Mouse (Mus musculus) midbrain, embryonic 13.5 days (tissue): Measurements from ENCODE around the gene Gm20795. TPM values are rescaled to one million over a fixed set of nuclear protein-coding genes. Genes with fewer than 3 reads are reported as not detected.
"Not testable (repeated sequence)": the region's sequence is repeated elsewhere in the genome, so short reads cannot be mapped to it uniquely, and the experiment has no call there.

ENCODE experiments used
- ATAC-seq: fragments of 200-750 bp; cut with Nextera tagmentation; 2 replicates; pipeline ENCODE4 v1.8.0; 2017; ENCODE audit warnings: mild to moderate bottlenecking, moderate TSS enrichment, moderate library complexity
- H3K27ac ChIP-seq: fragments of 300-500 bp; sonication (generic); 2 replicates; pipeline ENCODE4 v1.5.1; 2015; ENCODE audit warnings: inconsistent platforms, mild to moderate bottlenecking, moderate library complexity
- H3K27me3 ChIP-seq: fragments of 300-500 bp; sonication (generic); 2 replicates; pipeline ENCODE4 v1.6.1; 2015; ENCODE audit warnings: mild to moderate bottlenecking, inconsistent platforms
- H3K36me3 ChIP-seq: fragments of 300-500 bp; sonication (generic); 2 replicates; pipeline ENCODE4 v1.6.1; 2015; ENCODE audit warnings: mild to moderate bottlenecking, inconsistent platforms
- H3K4me1 ChIP-seq: fragments of 300-500 bp; sonication (generic); replicated peaks from 2 replicates; pipeline ENCODE4 v1.6.1; 2015; ENCODE audit warnings: inconsistent platforms
- H3K4me2 ChIP-seq: fragments of 300-500 bp; sonication (generic); replicated peaks from 2 replicates; pipeline ENCODE4 v1.6.1; 2015; ENCODE audit warnings: moderate library complexity, mild to moderate bottlenecking, inconsistent platforms
- H3K4me3 ChIP-seq: fragments of 300-500 bp; sonication (generic); replicated peaks from 2 replicates; pipeline ENCODE4 v1.5.1; 2015; ENCODE audit warnings: mild to moderate bottlenecking, inconsistent platforms
- H3K9ac ChIP-seq: fragments of 300-500 bp; sonication (generic); replicated peaks from 2 replicates; pipeline ENCODE4 v1.6.1; 2015; ENCODE audit warnings: mild to moderate bottlenecking, inconsistent platforms
- H3K9me3 ChIP-seq: fragments of 300-500 bp; sonication (generic); 2 replicates; pipeline ENCODE4 v1.6.1; 2016; ENCODE audit warnings: mild to moderate bottlenecking, inconsistent platforms
- WGBS: fragments of 180-500 bp; shearing (Covaris S2); methylation state at CpG from one replicate; pipeline ENCODE4 v1.1.7; 2015; 5-methylcytosine and 5-hydroxymethylcytosine counted together
- polyA plus RNA-seq: library from polyadenylated mRNA; unstranded; fragments of >200 nt; fragmentation: Nextera tagmentation; extraction: Ambion mirVana; gene quantifications from 2 replicates; pipeline ENCODE4 v1.2.1, GENCODE M21; 2015

Gene Gm20795
- polyA plus RNA-seq, result not detected in 2 replicates

DNA sequence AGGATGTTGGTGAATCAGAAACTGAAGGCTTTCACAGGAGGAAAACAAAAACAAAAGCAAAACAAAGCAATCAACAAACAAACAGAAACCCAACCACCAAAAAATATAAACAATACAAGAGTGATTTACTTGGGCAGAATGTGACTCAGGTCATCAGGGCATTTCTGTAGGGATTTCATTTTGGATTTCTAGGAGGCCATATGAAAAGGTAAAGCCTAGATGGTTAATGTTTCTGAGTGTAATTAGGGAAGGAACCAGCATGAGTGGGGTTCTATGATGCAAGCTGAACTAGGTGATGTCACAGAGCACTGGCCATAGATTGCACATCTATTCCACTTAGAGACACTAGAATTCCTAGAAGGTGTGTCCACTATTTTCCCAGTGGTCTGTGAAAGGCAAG is at the start of gene Gm20795:
Gm20795 (plus strand) TSS at position 301 of the 400 bp plus-strand sequence.
- not testable (repeated sequence) for H3K9me3 ChIP-seq, H3K4me2 ChIP-seq, H3K27me3 ChIP-seq, ATAC-seq, H3K4me1 ChIP-seq, H3K27ac ChIP-seq, H3K9ac ChIP-seq, H3K36me3 ChIP-seq, H3K4me3 ChIP-seq

DNA sequence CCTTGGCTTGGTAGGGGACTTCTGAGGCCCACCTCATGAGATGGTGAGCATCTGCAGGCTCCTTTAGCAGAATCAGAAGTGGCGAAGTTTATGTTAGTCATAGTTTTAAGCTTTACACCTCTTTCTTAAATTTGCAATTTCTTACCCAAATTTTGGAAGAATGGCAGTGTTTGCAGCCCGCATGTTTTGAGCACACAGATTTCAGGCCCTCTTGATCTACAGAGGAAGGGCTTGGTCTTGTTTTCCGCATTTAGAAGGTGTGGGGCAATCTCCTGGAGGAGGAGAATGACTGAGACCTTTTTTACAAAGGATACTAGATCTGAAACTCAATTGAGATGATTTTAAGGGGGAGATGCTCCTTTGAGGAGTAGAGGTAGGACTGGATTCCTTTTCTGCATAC is 29.0 kb upstream of the Gm20795 start, which contains the start of gene Gm21797:
Gm21797 (minus strand) TSS at position 101 of the 400 bp plus-strand sequence.
- ATAC-seq, H3K36me3 ChIP-seq, H3K4me3 ChIP-seq, H3K4me2 ChIP-seq, H3K4me1 ChIP-seq, H3K9me3 ChIP-seq, H3K27me3 ChIP-seq, H3K27ac ChIP-seq, H3K9ac ChIP-seq: not testable (repeated sequence)
- WGBS, result no CpG with 5 or more reads among the region's 3 CpGs

Other genes starting within 250 kb of the Gm20795 start
- not detected in 2 replicates for gene Gm21852, start 152.9 kb upstream of the Gm20795 start, polyA plus RNA-seq
- gene Gm21797, start 29.1 kb upstream of the Gm20795 start, polyA plus RNA-seq, result not detected in 2 replicates